Mouse (Mus musculus): ENCODE results near the gene Nrxn1. TPM values are rescaled to one million over a fixed set of nuclear protein-coding genes. Genes with fewer than 3 reads are reported as not detected.

Nrxn1 gene
- polyA plus RNA-seq, 1 experiment from 2014 or later, result 1.7 TPM

DNA sequence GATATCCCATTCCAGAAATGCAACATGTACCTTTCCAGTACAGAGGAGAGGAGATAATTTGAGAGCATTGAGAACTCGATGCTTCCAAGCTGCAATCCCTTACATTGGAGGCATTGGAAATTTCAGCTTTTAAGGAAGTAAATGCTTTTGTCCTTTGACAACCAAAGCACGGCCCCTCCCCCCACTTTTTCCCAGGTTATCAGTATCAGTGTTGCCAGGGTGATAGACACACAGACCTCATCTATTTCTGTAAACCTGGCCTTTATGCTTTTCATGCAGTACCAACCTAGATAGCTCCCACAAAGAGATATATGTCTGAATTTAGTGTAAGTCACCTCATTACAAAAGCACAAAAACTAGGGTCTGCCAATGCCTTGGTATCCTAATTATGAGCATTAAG lies 235.6 kb downstream of the Nrxn1 start:
- TF ChIP-seq CTCF (IDR thresholded peaks at IDR 0.05; ENCODE audit: low read depth), result no peak
- no peak for ATAC-seq (replicated peaks; ENCODE audit: low FRiP score, low read depth)
- H3K4me1 ChIP-seq (replicated peaks; ENCODE audit: insufficient read depth, low read length), result no peaks in the 10 kb centered on the region
- no peaks in the 10 kb centered on the region for H3K9me3 ChIP-seq (replicated peaks; ENCODE audit: low read length)
- DNase-seq (ENCODE audit: low spot score), result no peak
- no peak overlapping the region for H3K9ac ChIP-seq (ENCODE audit: low read depth, low read length)
- no peaks in the 10 kb centered on the region for H3K27me3 ChIP-seq (ENCODE audit: insufficient read depth, low read length)
- 66% methylated on average over 2 of the region's 2 CpGs for WGBS
- H3K27ac ChIP-seq, result no peak overlapping the region
- no peak overlapping the region for H3K4me3 ChIP-seq (replicated peaks; ENCODE audit: low read depth, low read length)
- no peak overlapping the region for H3K4me2 ChIP-seq (ENCODE audit: low read length)
- no peaks in the 10 kb centered on the region for H3K36me3 ChIP-seq (ENCODE audit: insufficient read depth, low read length)

DNA sequence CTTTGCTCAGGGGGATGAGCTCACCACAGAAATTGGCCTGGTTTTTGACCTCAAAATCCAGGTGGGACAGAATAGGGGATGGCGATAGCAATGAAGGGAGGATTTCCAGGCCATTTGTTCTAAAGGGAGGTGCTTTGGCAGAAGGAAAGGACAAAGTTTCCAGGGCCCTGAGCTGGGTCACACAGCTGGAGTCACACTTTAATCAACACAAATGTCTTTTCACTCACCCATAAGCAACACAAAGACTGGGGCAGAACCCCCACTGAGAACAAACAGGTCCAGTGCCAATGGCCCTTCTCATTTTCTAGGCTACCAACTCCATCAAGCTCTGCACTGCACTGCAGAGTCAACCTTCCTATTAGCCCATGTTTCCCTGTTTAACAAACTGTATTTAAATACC lies 249.0 kb downstream of the Nrxn1 start:
- H3K27me3 ChIP-seq (ENCODE audit: insufficient read depth, low read length), result no peaks in the 10 kb centered on the region
- no peak for TF ChIP-seq CTCF (IDR thresholded peaks at IDR 0.05; ENCODE audit: low read depth)
- H3K9me3 ChIP-seq (replicated peaks; ENCODE audit: low read length), result no peaks in the 10 kb centered on the region
- H3K4me1 ChIP-seq (replicated peaks; ENCODE audit: insufficient read depth, low read length), result no peaks in the 10 kb centered on the region
- H3K4me2 ChIP-seq (ENCODE audit: low read length), result no peak overlapping the region
- WGBS, result 29% methylated on average over 1 of the region's 1 CpGs
- no peak for DNase-seq (ENCODE audit: low spot score)
- H3K4me3 ChIP-seq (replicated peaks; ENCODE audit: low read depth, low read length), result no peak overlapping the region
- no peak for ATAC-seq (replicated peaks; ENCODE audit: low FRiP score, low read depth)
- H3K27ac ChIP-seq, result no peak overlapping the region
- no peaks in the 10 kb centered on the region for H3K36me3 ChIP-seq (ENCODE audit: insufficient read depth, low read length)
- no peak overlapping the region for H3K9ac ChIP-seq (ENCODE audit: low read depth, low read length)

GRCm38 (mm10) chr17:90843072-90843611 lies 249.7 kb downstream of the Nrxn1 start:
- H3K4me1 ChIP-seq (replicated peaks; ENCODE audit: insufficient read depth, low read length), result no peaks in the 10 kb centered on the region
- no peaks in the 10 kb centered on the region for H3K9me3 ChIP-seq (replicated peaks; ENCODE audit: low read length)
- DNase-seq (ENCODE audit: low spot score) (no peak), ATAC-seq (replicated peaks; ENCODE audit: low FRiP score, low read depth) (no peak)
- H3K4me3 ChIP-seq (replicated peaks; ENCODE audit: low read depth, low read length), result no peak overlapping the region
- no peak overlapping the region for H3K27ac ChIP-seq
- no peaks in the 10 kb centered on the region for H3K36me3 ChIP-seq (ENCODE audit: insufficient read depth, low read length)
- H3K4me2 ChIP-seq (ENCODE audit: low read length), result no peak overlapping the region
- no peak overlapping the region for H3K9ac ChIP-seq (ENCODE audit: low read depth, low read length)
- H3K27me3 ChIP-seq (ENCODE audit: insufficient read depth, low read length), result no peaks in the 10 kb centered on the region
- TF ChIP-seq CTCF (IDR thresholded peaks at IDR 0.05; ENCODE audit: low read depth), result no peak

GRCm38 (mm10) chr17:90837022-90837414 lies 255.9 kb downstream of the Nrxn1 start:
- no peaks in the 10 kb centered on the region for H3K27me3 ChIP-seq (ENCODE audit: insufficient read depth, low read length)
- no peak overlapping the region for H3K27ac ChIP-seq
- no peak for DNase-seq (ENCODE audit: low spot score)
- H3K9me3 ChIP-seq (replicated peaks; ENCODE audit: low read length), result no peaks in the 10 kb centered on the region
- no peak overlapping the region for H3K4me2 ChIP-seq (ENCODE audit: low read length)
- H3K9ac ChIP-seq (ENCODE audit: low read depth, low read length), result no peak overlapping the region
- H3K4me1 ChIP-seq (replicated peaks; ENCODE audit: insufficient read depth, low read length), result no peaks in the 10 kb centered on the region
- no peak for TF ChIP-seq CTCF (IDR thresholded peaks at IDR 0.05; ENCODE audit: low read depth)
- ATAC-seq (replicated peaks; ENCODE audit: low FRiP score, low read depth), result no peak
- no peaks in the 10 kb centered on the region for H3K36me3 ChIP-seq (ENCODE audit: insufficient read depth, low read length)
- H3K4me3 ChIP-seq (replicated peaks; ENCODE audit: low read depth, low read length), result no peak overlapping the region

GRCm38 (mm10) chr17:90836154-90837021 lies 256.5 kb downstream of the Nrxn1 start:
- H3K4me2 ChIP-seq (ENCODE audit: low read length), result no peak overlapping the region
- H3K4me3 ChIP-seq (replicated peaks; ENCODE audit: low read depth, low read length), result no peak overlapping the region
- no peaks in the 10 kb centered on the region for H3K27me3 ChIP-seq (ENCODE audit: insufficient read depth, low read length)
- no peaks in the 10 kb centered on the region for H3K36me3 ChIP-seq (ENCODE audit: insufficient read depth, low read length)
- H3K9ac ChIP-seq (ENCODE audit: low read depth, low read length), result no peak overlapping the region
- H3K27ac ChIP-seq, result no peak overlapping the region
- no peak for TF ChIP-seq CTCF (IDR thresholded peaks at IDR 0.05; ENCODE audit: low read depth)
- H3K9me3 ChIP-seq (replicated peaks; ENCODE audit: low read length), result no peaks in the 10 kb centered on the region
- WGBS, result 34% methylated on average over 4 of the region's 4 CpGs
- ATAC-seq (replicated peaks; ENCODE audit: low FRiP score, low read depth), result no peak
- no peaks in the 10 kb centered on the region for H3K4me1 ChIP-seq (replicated peaks; ENCODE audit: insufficient read depth, low read length)
- DNase-seq (ENCODE audit: low spot score), result no peak

- Histone ChIP-seq H3K4me1 (replicated peaks; ENCODE audit: insufficient read depth, low read length) (no peaks in the 10 kb centered on the region), H3K27me3 (ENCODE audit: insufficient read depth, low read length) (no peaks in the 10 kb centered on the region), H3K4me3 (replicated peaks; ENCODE audit: low read depth, low read length) (no peak overlapping the region), H3K36me3 (ENCODE audit: insufficient read depth, low read length) (no peaks in the 10 kb centered on the region), H3K4me2 (ENCODE audit: low read length) (no peak overlapping the region), H3K9ac (ENCODE audit: low read depth, low read length) (no peak overlapping the region), H3K27ac (no peak overlapping the region), H3K9me3 (replicated peaks; ENCODE audit: low read length) (no peaks in the 10 kb centered on the region)
- DNase-seq (ENCODE audit: low spot score), result no peak
- 68% methylated on average over 2 of the region's 2 CpGs for WGBS
- ATAC-seq (replicated peaks; ENCODE audit: low FRiP score, low read depth), result no peak
- no peak for TF ChIP-seq CTCF (IDR thresholded peaks at IDR 0.05; ENCODE audit: low read depth)
Measured at GRCm38 (mm10) chr17:90818340-90818739, 274.5 kb downstream of the Nrxn1 start.
